Comparison of ENCODE assay signal across 8 mouse cellular contexts in the genomic region with DNA sequence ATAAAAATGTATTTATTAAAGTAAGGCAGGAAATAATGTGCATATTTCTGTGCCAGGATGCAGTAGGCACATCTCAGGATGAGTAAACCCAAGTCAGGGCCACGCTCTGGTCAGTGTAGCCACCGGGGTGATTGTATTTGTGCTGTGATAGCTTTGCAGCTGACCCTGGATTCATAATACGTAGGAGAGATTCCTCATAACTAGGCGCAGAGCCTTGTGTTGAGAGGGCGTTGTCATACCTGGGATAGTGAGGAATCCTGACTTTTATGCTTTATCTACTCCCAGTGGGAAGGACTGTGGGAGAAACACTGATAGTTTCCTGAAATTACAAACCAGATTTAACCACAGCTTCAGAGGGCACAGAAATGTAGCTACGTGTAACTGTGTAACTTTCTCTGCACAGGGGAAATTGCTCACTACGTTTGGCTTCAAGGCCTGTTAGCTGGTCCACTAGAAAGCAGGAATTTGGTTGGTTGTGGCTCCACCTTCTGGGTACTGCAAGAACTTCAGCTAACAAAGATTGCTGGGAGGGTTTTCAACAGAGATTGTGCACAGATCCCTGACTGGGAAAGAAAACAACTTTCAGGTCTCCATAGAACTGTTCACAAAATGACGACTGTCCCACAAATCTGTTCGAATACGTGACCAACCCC.
A peak's percentile ranks its signal among the peaks of the same experiment; 100 is the strongest.
DNase-seq lines count a peak whose midpoint lies in the region; ATAC-seq and TF ChIP-seq lines count a peak whose summit lies in the region.
"Had no signal": no experiment of that assay in that cellular context is flagged by ENCODE, and none has a peak within 500 bp of the region (broad histone marks: within the 10 kb centered on the region; RNA-seq: fewer than 3 reads in every experiment).

No protein-coding gene starts in this region.

- peak; percentile 83 for ATAC-seq in Patski
- peak; percentile 62 for ATAC-seq in forebrain, embryonic 15.5 days (replicated peaks)
- ATAC-seq in hindbrain, embryonic 12.5 days (ENCODE audit: low FRiP score): peak; percentile 67; the same call in 1 of the 2 replicates
- peak; percentile 40; the same call in 1 of the 2 replicates for ATAC-seq in lung, postnatal 0 days

- in situ Hi-C loops in Patski (cut with MboI; ENCODE audit: low pct_unique_long_range_greater_than_20kb): loop anchor here (5.0 kb wide), 1 partner anchor 264 kb away; no protein-coding TSS in a partner anchor

- DNase-seq in Patski (ENCODE audit: low read depth, low spot score): peak; percentile 54
- peak; percentile 43 for DNase-seq in c-Kit-positive CD71-positive TER-119-positive erythroid progenitor cells, embryonic 14.5 days (ENCODE audit: low spot score)
- peak; percentile 61 for DNase-seq in layer of hippocampus, adult 9-11 months
- peak; percentile 67 for DNase-seq in lung, postnatal 0 days (ENCODE audit: low spot score)
- peak; percentile 84 to 87 for DNase-seq in right cerebral cortex, postnatal 10 days (ENCODE audit: low spot score in 2 of 2)

- peaks cover 19% of the 10 kb centered on the region for H3K4me1 ChIP-seq in forebrain, embryonic 15.5 days
- H3K4me1 ChIP-seq in hindbrain, embryonic 12.5 days: peaks cover 12% of the 10 kb centered on the region
- no peaks in the 10 kb centered on the region for H3K4me1 ChIP-seq in lung, postnatal 0 days (ENCODE audit: insufficient read depth, low read depth, low read length)

- no peak overlapping the region for H3K27ac ChIP-seq in forebrain, embryonic 15.5 days (replicated peaks)
- no peak overlapping the region for H3K27ac ChIP-seq in hindbrain, embryonic 12.5 days
- H3K27ac ChIP-seq in lung, postnatal 0 days (ENCODE audit: low read length): no peak overlapping the region

- H3K27me3 ChIP-seq in Patski: no peaks in the 10 kb centered on the region
- H3K27me3 ChIP-seq in forebrain, embryonic 15.5 days: no peaks in the 10 kb centered on the region
- H3K27me3 ChIP-seq in hindbrain, embryonic 12.5 days: no peaks in the 10 kb centered on the region
- no peaks in the 10 kb centered on the region for H3K27me3 ChIP-seq in lung, postnatal 0 days (replicated peaks; ENCODE audit: insufficient read depth, low read length)

- POLR2A ChIA-PET in Patski (lab: Charles Lee): interaction anchor here (0.6 to 1.2 kb wide), 3 partner anchors 165 to 284 kb away, joined by 3 read pairs; no protein-coding TSS in a partner anchor

- TF ChIP-seq CTCF in Patski (IDR thresholded peaks at IDR 0.05): peak; percentile 96
- TF ChIP-seq CTCF in lung, postnatal 0 days (IDR thresholded peaks at IDR 0.05): peak; percentile 84

- CTCF ChIA-PET in Patski (lab: Charles Lee): interaction anchor here (0.7 to 4.2 kb wide), 18 partner anchors 9 to 281 kb away, joined by 3 to 52 read pairs (median 4); no protein-coding TSS in a partner anchor

- no peak overlapping the region for H3K4me3 ChIP-seq in forebrain, embryonic 15.5 days
- no peak overlapping the region for H3K4me3 ChIP-seq in hindbrain, embryonic 12.5 days
- H3K4me3 ChIP-seq in lung, postnatal 0 days (ENCODE audit: low read depth, low read length): no peak overlapping the region
- H3K4me3 ChIP-seq: megakaryocyte, embryonic 14.5 days had no signal

- no peak for TF ChIP-seq EP300 in lung, postnatal 0 days (IDR thresholded peaks at IDR 0.05)

- WGBS in forebrain, embryonic 15.5 days: 49% methylated on average over 10 of the region's 10 CpGs
- WGBS in hindbrain, embryonic 12.5 days: 56% methylated on average over 10 of the region's 10 CpGs
- WGBS in lung, postnatal 0 days: 48% methylated on average over 10 of the region's 10 CpGs

- H3K4me2 ChIP-seq in forebrain, embryonic 15.5 days (replicated peaks): no peak overlapping the region
- no peak overlapping the region for H3K4me2 ChIP-seq in hindbrain, embryonic 12.5 days (replicated peaks)
- no peak overlapping the region for H3K4me2 ChIP-seq in lung, postnatal 0 days (replicated peaks; ENCODE audit: low read depth, low read length)

- H3K36me3 ChIP-seq in forebrain, embryonic 15.5 days: no peaks in the 10 kb centered on the region
- H3K36me3 ChIP-seq in hindbrain, embryonic 12.5 days: no peaks in the 10 kb centered on the region
- H3K36me3 ChIP-seq in lung, postnatal 0 days (ENCODE audit: insufficient read depth, low read length): no peaks in the 10 kb centered on the region

- no peaks in the 10 kb centered on the region for H3K9me3 ChIP-seq in forebrain, embryonic 15.5 days
- H3K9me3 ChIP-seq in hindbrain, embryonic 12.5 days (replicated peaks): no peaks in the 10 kb centered on the region
- H3K9me3 ChIP-seq in lung, postnatal 0 days (ENCODE audit: low read length): no peaks in the 10 kb centered on the region
- H3K9me3 ChIP-seq: megakaryocyte, embryonic 14.5 days had no signal

- H3K9ac ChIP-seq in forebrain, embryonic 15.5 days (replicated peaks): no peak overlapping the region
- no peak overlapping the region for H3K9ac ChIP-seq in hindbrain, embryonic 12.5 days
- no peak overlapping the region for H3K9ac ChIP-seq in lung, postnatal 0 days (replicated peaks; ENCODE audit: low read depth)
